Mouse (Mus musculus) liver, postnatal 0 days (tissue): ENCODE results near the gene Ppp1r9a. TPM values are rescaled to one million over a fixed set of nuclear protein-coding genes. Genes with fewer than 3 reads are reported as not detected.

ENCODE experiments used
- ATAC-seq: fragments of 200-750 bp; cut with Nextera tagmentation; 2 replicates; pipeline ENCODE4 v1.8.0; 2017; ENCODE audit warnings: mild to moderate bottlenecking, moderate library complexity
- DNase-seq: peaks from one replicate; pipeline ENCODE4 v3.0.0-alpha.2; 2016
- H3K27ac ChIP-seq: fragments of 300-500 bp; sonication (generic); 2 replicates; pipeline ENCODE4 v1.5.1; 2014; ENCODE audit warnings: antibody characterized with exemption, moderate library complexity, mild to moderate bottlenecking, low read depth
- H3K27me3 ChIP-seq: fragments of 300-500 bp; sonication (generic); 2 replicates; pipeline ENCODE4 v1.6.1; 2014; ENCODE audit warnings: low read length, control low read depth, mixed read lengths; ENCODE audit not compliant: insufficient read depth
- H3K36me3 ChIP-seq: fragments of 300-500 bp; sonication (generic); replicated peaks from 2 replicates; pipeline ENCODE4 v1.6.1; 2014; ENCODE audit warnings: mild to moderate bottlenecking, control low read depth, low read length, moderate library complexity, mixed read lengths; ENCODE audit not compliant: insufficient read depth
- H3K4me1 ChIP-seq: fragments of 300-500 bp; sonication (generic); 2 replicates; pipeline ENCODE4 v1.6.1; 2014; ENCODE audit warnings: antibody characterized with exemption, mild to moderate bottlenecking, control low read depth; ENCODE audit not compliant: insufficient read depth
- H3K4me2 ChIP-seq: fragments of 300-500 bp; sonication (generic); 2 replicates; pipeline ENCODE4 v1.6.1; 2014; ENCODE audit warnings: low read depth, mild to moderate bottlenecking, low read length, moderate library complexity, mixed read lengths
- H3K4me3 ChIP-seq: fragments of 300-500 bp; sonication (generic); 2 replicates; pipeline ENCODE4 v1.5.1; 2014; ENCODE audit warnings: low read depth, low read length
- H3K9ac ChIP-seq: fragments of 300-500 bp; sonication (generic); replicated peaks from 2 replicates; pipeline ENCODE4 v1.6.1; 2014; ENCODE audit warnings: mild to moderate bottlenecking, moderate library complexity
- H3K9me3 ChIP-seq: fragments of 300-500 bp; sonication (generic); 2 replicates; pipeline ENCODE4 v1.6.1; 2016; ENCODE audit warnings: mild to moderate bottlenecking, control low read depth, low read length, mixed read lengths
- CTCF ChIP-seq: sonication (generic); IDR thresholded peaks from 2 replicates; pipeline ENCODE4 v1.5.1; 2016; ENCODE audit warnings: antibody characterized with exemption, low read depth
- EP300 ChIP-seq: IDR thresholded peaks from 2 replicates; pipeline ENCODE4 v1.6.1; 2016; ENCODE audit warnings: antibody characterized with exemption, low read depth, mild to moderate bottlenecking
- WGBS: fragments of 180-500 bp; shearing (Covaris S2); extraction: QIAGEN DNeasy Blood & Tissue Kit; methylation state at CpG from one replicate; pipeline ENCODE4 v1.1.7; 2014; ENCODE audit not compliant: insufficient replicate concordance; 5-methylcytosine and 5-hydroxymethylcytosine counted together
- polyA plus RNA-seq: library from polyadenylated mRNA; unstranded; fragments of >200 nt; fragmentation: Nextera tagmentation; extraction: Ambion mirVana; gene quantifications from 2 replicates; pipeline ENCODE4 v1.2.1, GENCODE M21; 2015

Gene Ppp1r9a
- polyA plus RNA-seq, 1 experiment from 2014 or later = 2.5 TPM

GRCm38 (mm10) chr6:5082740-5083139 is 180.0 kb downstream of the Ppp1r9a start:
- Histone ChIP-seq H3K27ac (no peak overlapping the region), H3K4me1 (peaks cover 5% of the 10 kb centered on the region), H3K4me2 (no peak overlapping the region), H3K4me3 (no peak overlapping the region), H3K9me3 (no peaks in the 10 kb centered on the region), H3K9ac (no peak overlapping the region), H3K36me3 (no peaks in the 10 kb centered on the region), H3K27me3 (no peaks in the 10 kb centered on the region)
- 67% methylated on average over 2 of the region's 2 CpGs for WGBS
- DNase-seq = no peak
- no peak for TF ChIP-seq CTCF
- no peak for TF ChIP-seq EP300
- ATAC-seq = no peak

DNA sequence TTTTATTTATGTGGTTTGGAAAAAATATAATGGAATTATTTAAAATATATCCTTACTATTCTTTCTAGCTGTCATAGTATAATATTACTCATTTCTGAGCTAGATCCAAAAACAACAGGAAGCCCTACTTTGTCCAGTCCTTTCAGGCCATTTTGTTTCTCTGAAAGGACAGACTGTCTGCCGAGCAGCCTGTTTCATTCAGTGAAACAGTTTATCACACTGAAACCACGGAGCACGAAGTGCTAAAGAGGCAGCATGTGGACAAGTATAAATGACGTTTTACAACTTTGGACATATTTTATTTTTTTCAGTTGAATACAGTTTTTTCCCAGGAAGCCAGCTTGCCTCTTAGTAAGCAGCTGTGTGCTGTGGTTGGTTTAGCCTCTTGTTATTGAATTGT is 181.2 kb downstream of the Ppp1r9a start:
- Histone ChIP-seq H3K4me3 (no peak overlapping the region), H3K36me3 (no peaks in the 10 kb centered on the region), H3K4me2 (no peak overlapping the region), H3K27ac (no peak overlapping the region), H3K9me3 (no peaks in the 10 kb centered on the region), H3K9ac (no peak overlapping the region), H3K4me1 (peaks cover 5% of the 10 kb centered on the region), H3K27me3 (no peaks in the 10 kb centered on the region)
- DNase-seq (no peak), ATAC-seq (no peak)
- TF ChIP-seq EP300 = no peak
- WGBS = 52% methylated on average over 4 of the region's 4 CpGs

GRCm38 (mm10) chr6:5091873-5092272 is 189.2 kb downstream of the Ppp1r9a start:
- H3K4me1 ChIP-seq = 0 out of 2 replicates have a peak, but pooled peaks cover 4% of the 10 kb centered on the region
- H3K36me3 ChIP-seq = no peaks in the 10 kb centered on the region
- no peak overlapping the region for H3K4me2 ChIP-seq
- DNase-seq = no peak
- H3K27ac ChIP-seq = no peak overlapping the region
- no peak overlapping the region for H3K4me3 ChIP-seq
- no peak for ATAC-seq
- no peak overlapping the region for H3K9ac ChIP-seq
- H3K9me3 ChIP-seq = no peaks in the 10 kb centered on the region
- TF ChIP-seq CTCF (no peak), EP300 (no peak)
- H3K27me3 ChIP-seq = no peaks in the 10 kb centered on the region
- 71% methylated on average over 7 of the region's 7 CpGs for WGBS

GRCm38 (mm10) chr6:5092795-5093194 is 190.1 kb downstream of the Ppp1r9a start:
- TF ChIP-seq EP300 (no peak), CTCF (no peak)
- no peak for ATAC-seq
- H3K4me2 ChIP-seq = no peak overlapping the region
- 0 out of 2 replicates have a peak, but pooled peaks cover 4% of the 10 kb centered on the region for H3K4me1 ChIP-seq
- H3K27ac ChIP-seq = peak overlapping the region; percentile 73
- H3K4me3 ChIP-seq = no peak overlapping the region
- no peaks in the 10 kb centered on the region for H3K36me3 ChIP-seq
- no peak overlapping the region for H3K9ac ChIP-seq
- H3K9me3 ChIP-seq = no peaks in the 10 kb centered on the region
- no peak for DNase-seq
- no peaks in the 10 kb centered on the region for H3K27me3 ChIP-seq
- WGBS = 48% methylated on average over 4 of the region's 4 CpGs

- H3K9me3 ChIP-seq = no peaks in the 10 kb centered on the region
- 43% methylated on average over 4 of the region's 4 CpGs for WGBS
- peak overlapping the region; percentile 73 for H3K27ac ChIP-seq
- ATAC-seq = peak; percentile 80
- TF ChIP-seq EP300 (no peak; the same call in 1 of the 2 replicates), CTCF (no peak)
- no peaks in the 10 kb centered on the region for H3K36me3 ChIP-seq
- H3K9ac ChIP-seq = no peak overlapping the region
- no peak overlapping the region for H3K4me3 ChIP-seq
- no peaks in the 10 kb centered on the region for H3K27me3 ChIP-seq
- DNase-seq = peak; percentile 55
- 0 out of 2 replicates have a peak, but pooled peaks cover 4% of the 10 kb centered on the region for H3K4me1 ChIP-seq
- no peak overlapping the region for H3K4me2 ChIP-seq
These were observed 190.8 kb downstream of the Ppp1r9a start for GRCm38 (mm10) chr6:5093516-5093915.

- no peak overlapping the region for H3K9ac ChIP-seq
- H3K4me1 ChIP-seq = 0 out of 2 replicates have a peak, but pooled peaks cover 4% of the 10 kb centered on the region
- no peak overlapping the region for H3K4me3 ChIP-seq
- ATAC-seq = no peak
- TF ChIP-seq EP300 = no peak
- no peak for TF ChIP-seq CTCF
- H3K36me3 ChIP-seq = no peaks in the 10 kb centered on the region
- H3K27me3 ChIP-seq = no peaks in the 10 kb centered on the region
- no peak overlapping the region for H3K4me2 ChIP-seq
- H3K27ac ChIP-seq = no peak overlapping the region
- DNase-seq = no peak
- WGBS = 84% methylated on average over 9 of the region's 9 CpGs
- H3K9me3 ChIP-seq = no peaks in the 10 kb centered on the region
These were observed 192.8 kb downstream of the Ppp1r9a start for GRCm38 (mm10) chr6:5095365-5095973.
